ENCODE assay signal across 29 mouse cellular contexts in the genomic region with DNA sequence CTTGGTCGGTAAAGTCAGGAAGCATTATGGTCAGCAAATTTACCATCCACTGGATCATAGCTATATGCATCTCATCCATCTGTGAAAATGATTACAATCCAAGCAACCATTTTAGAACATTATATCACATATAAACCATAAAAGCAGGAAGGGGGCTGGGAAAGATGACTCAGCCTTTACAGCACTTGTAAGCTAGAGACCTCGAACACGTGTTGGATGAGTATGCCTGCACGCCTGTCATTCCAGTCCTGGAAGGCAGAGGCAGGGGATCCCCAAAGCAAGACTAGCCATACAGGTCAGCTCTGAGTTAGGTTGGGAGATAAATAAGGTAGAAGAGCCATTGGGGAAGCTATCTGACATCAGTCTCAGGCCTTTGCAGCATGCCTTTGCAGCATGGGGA. TPM values are rescaled to one million over a fixed set of nuclear protein-coding genes. Genes with fewer than 3 reads are reported as not detected.
"Had no signal": no experiment of that assay in that cellular context is flagged by ENCODE, and none has a peak within 500 bp of the region (broad histone marks: within the 10 kb centered on the region; RNA-seq: fewer than 3 reads in every experiment).

No protein-coding gene starts in this region.

- DNase-seq: gastrocnemius, postnatal 14 days; gastrocnemius, postnatal 36 days; heart, adult 18-20 months; heart, postnatal 10 days; heart, postnatal 4 days; kidney, adult 18-20 months; kidney, adult 8-10 months; kidney, postnatal 10 days; kidney, postnatal 25 days; kidney, postnatal 4 days; layer of hippocampus, postnatal 36 days; left cerebral cortex, postnatal 4 days had no signal

RNA-seq across cellular contexts. Expression of a gene that starts 38.5 kb away (rescaled TPM):
- total RNA-seq: gastrocnemius, adult 18-20 months; gastrocnemius, adult 8-10 months; gastrocnemius, postnatal 36 days; granulocyte monocyte progenitor cell, adult 5-6 weeks; heart, adult 8-10 months; heart, postnatal 25 days; layer of hippocampus, adult 2 months; liver, adult 2 months had no signal
- polyA plus RNA-seq: heart, embryonic 10.5 days; heart, embryonic 12.5 days; heart, embryonic 14.5 days; heart, embryonic 16.5 days; hindbrain, embryonic 10.5 days; inflammation-experienced regulatory T-cells, adult 6 months; intestine, embryonic 15.5 days; limb, embryonic 13.5 days; liver, adult 2 months; liver, embryonic 12.5 days had no signal

RNA-seq across cellular contexts. Expression of a gene that starts 45.6 kb away (rescaled TPM):
- total RNA-seq: gastrocnemius, adult 18-20 months; gastrocnemius, adult 8-10 months; gastrocnemius, postnatal 14 days; granulocyte monocyte progenitor cell, adult 5-6 weeks; heart, adult 18-20 months; heart, adult 8-10 months; heart, postnatal 25 days; liver, adult 2 months had no signal
- polyA plus RNA-seq: hindbrain, embryonic 10.5 days; inflammation-experienced regulatory T-cells, adult 6 months; limb, embryonic 11.5 days; liver, adult 2 months had no signal
